Mouse (Mus musculus): ENCODE results near the gene Ltk. TPM values are rescaled to one million over a fixed set of nuclear protein-coding genes. Genes with fewer than 3 reads are reported as not detected.

Gene Ltk
- total RNA-seq, 2 experiments from 2014 or later: not detected

GRCm38 (mm10) chr2:119707676-119708075 lies 52.6 kb downstream of the Ltk start:
- ATAC-seq (replicated peaks; ENCODE audit: poor library complexity, severe bottlenecking): no peak

- ATAC-seq (replicated peaks; ENCODE audit: poor library complexity, severe bottlenecking): no peak
Measured at GRCm38 (mm10) chr2:119703171-119703570, 57.1 kb downstream of the Ltk start.

Other genes starting within 250 kb of the Ltk start
- 0.13 TPM in 1 of 2 replicates, not detected in the other for gene Exd1, start 212.8 kb downstream of the Ltk start, total RNA-seq (2014; fragmentation: Nextera tagmentation)
- gene Exd1, start 212.8 kb downstream of the Ltk start, total RNA-seq (2017): 0.31 TPM in 1 of 2 replicates, not detected in the other
- gene Chp1, start 212.7 kb downstream of the Ltk start, total RNA-seq (2014; fragmentation: Nextera tagmentation): 53.9 and 55.8 TPM in 2 replicates
- gene Chp1, start 212.7 kb downstream of the Ltk start, total RNA-seq (2017): 46.9 and 53.5 TPM in 2 replicates
- gene Nusap1, start 142.1 kb downstream of the Ltk start, total RNA-seq (2014; fragmentation: Nextera tagmentation): 11.5 and 17.2 TPM in 2 replicates
- 95.4 and 98.2 TPM in 2 replicates for gene Nusap1, start 142.1 kb downstream of the Ltk start, total RNA-seq (2017)
- gene Oip5, start 142.0 kb downstream of the Ltk start, total RNA-seq (2014; fragmentation: Nextera tagmentation): 12.2 and 19.0 TPM in 2 replicates
- 17.7 and 19.9 TPM in 2 replicates for gene Oip5, start 142.0 kb downstream of the Ltk start, total RNA-seq (2017)
- 30.0 and 30.7 TPM in 2 replicates for gene Ndufaf1, start 97.6 kb downstream of the Ltk start, total RNA-seq (2014; fragmentation: Nextera tagmentation)
- gene Ndufaf1, start 97.6 kb downstream of the Ltk start, total RNA-seq (2017): 22.1 and 23.6 TPM in 2 replicates
- gene Rtf1, start 85.4 kb downstream of the Ltk start, total RNA-seq (2014; fragmentation: Nextera tagmentation): 45.2 and 49.5 TPM in 2 replicates
- gene Rtf1, start 85.4 kb downstream of the Ltk start, total RNA-seq (2017): 33.3 and 38.8 TPM in 2 replicates
- gene Itpka, start 18.1 kb downstream of the Ltk start, total RNA-seq (2014; fragmentation: Nextera tagmentation): 0.47 TPM in 1 of 2 replicates, not detected in the other
- 0.57 TPM in 1 of 2 replicates, not detected in the other for gene Itpka, start 18.1 kb downstream of the Ltk start, total RNA-seq (2017)
- 15.8 and 16.1 TPM in 2 replicates for gene Rpap1, start 27.1 kb upstream of the Ltk start, total RNA-seq (2014; fragmentation: Nextera tagmentation)
- 10.7 and 11.7 TPM in 2 replicates for gene Rpap1, start 27.1 kb upstream of the Ltk start, total RNA-seq (2017)
- 0.15 TPM in 1 of 2 replicates, not detected in the other for gene Tyro3, start 37.3 kb upstream of the Ltk start, total RNA-seq (2014; fragmentation: Nextera tagmentation)
- not detected in 2 replicates for gene Tyro3, start 37.3 kb upstream of the Ltk start, total RNA-seq (2017)
- gene Mga, start 136.8 kb upstream of the Ltk start, total RNA-seq (2014; fragmentation: Nextera tagmentation): 71.3 and 81.4 TPM in 2 replicates
- gene Mga, start 136.8 kb upstream of the Ltk start, total RNA-seq (2017): 61.2 and 71.1 TPM in 2 replicates
- gene Mapkbp1, start 212.3 kb upstream of the Ltk start, total RNA-seq (2014; fragmentation: Nextera tagmentation): 3.0 and 3.8 TPM in 2 replicates
- gene Mapkbp1, start 212.3 kb upstream of the Ltk start, total RNA-seq (2017): 4.3 and 7.6 TPM in 2 replicates